Comparison of ENCODE assay signal across 23 mouse cellular contexts in genomic region chr9:63269839-63270238, GRCm38 (mm10).
A peak's percentile ranks its signal among the peaks of the same experiment; 100 is the strongest.
DNase-seq lines count a peak whose midpoint lies in the region; ATAC-seq and TF ChIP-seq lines count a peak whose summit lies in the region.
"Had no signal": no experiment of that assay in that cellular context is flagged by ENCODE, and none has a peak within 500 bp of the region (broad histone marks: within the 10 kb centered on the region; RNA-seq: fewer than 3 reads in every experiment).

No protein-coding gene starts in this region.

- H3K4me1 ChIP-seq in midbrain, embryonic 10.5 days: peaks cover 19% of the 10 kb centered on the region
- no peaks in the 10 kb centered on the region for H3K4me1 ChIP-seq in midbrain, postnatal 0 days (ENCODE audit: insufficient read depth, low read length)
- no peaks in the 10 kb centered on the region for H3K4me1 ChIP-seq in embryonic facial prominence, embryonic 14.5 days (ENCODE audit: control insufficient read depth, insufficient read depth, low read length)
- H3K4me1 ChIP-seq in intestine, embryonic 15.5 days (replicated peaks): no peaks in the 10 kb centered on the region
- H3K4me1 ChIP-seq: kidney, embryonic 15.5 days; liver, embryonic 12.5 days; midbrain, embryonic 15.5 days had no signal

- H3K27me3 ChIP-seq in midbrain, embryonic 10.5 days (ENCODE audit: low read depth, poor library complexity, severe bottlenecking): no peaks in the 10 kb centered on the region
- H3K27me3 ChIP-seq in midbrain, postnatal 0 days (ENCODE audit: insufficient read depth, low read length): no peaks in the 10 kb centered on the region
- no peaks in the 10 kb centered on the region for H3K27me3 ChIP-seq in embryonic facial prominence, embryonic 14.5 days (replicated peaks; ENCODE audit: control insufficient read depth, insufficient read depth, low read length)
- H3K27me3 ChIP-seq in intestine, embryonic 15.5 days (replicated peaks): no peaks in the 10 kb centered on the region
- H3K27me3 ChIP-seq: embryonic facial prominence, embryonic 15.5 days; kidney, embryonic 15.5 days; limb, embryonic 13.5 days; liver, embryonic 12.5 days; midbrain, embryonic 15.5 days had no signal

- no peak for TF ChIP-seq CTCF in midbrain, postnatal 0 days (IDR thresholded peaks at IDR 0.05)

- no peak overlapping the region for H3K9ac ChIP-seq in midbrain, postnatal 0 days (replicated peaks; ENCODE audit: low read length, poor library complexity, severe bottlenecking)
- H3K9ac ChIP-seq in embryonic facial prominence, embryonic 14.5 days (ENCODE audit: low read depth, low read length): no peak overlapping the region
- H3K9ac ChIP-seq in intestine, embryonic 15.5 days: no peak overlapping the region
- H3K9ac ChIP-seq: embryonic facial prominence, embryonic 15.5 days; kidney, embryonic 15.5 days; limb, embryonic 13.5 days; liver, embryonic 12.5 days; midbrain, embryonic 15.5 days had no signal

- WGBS in midbrain, embryonic 10.5 days: 48% methylated on average over 3 of the region's 3 CpGs
- WGBS in midbrain, postnatal 0 days: 59% methylated on average over 3 of the region's 3 CpGs
- 44% methylated on average over 3 of the region's 3 CpGs for WGBS in embryonic facial prominence, embryonic 14.5 days
- WGBS in intestine, embryonic 15.5 days: 65% methylated on average over 3 of the region's 3 CpGs

- 0 out of 2 replicates have a peak overlapping the region, but pooled peaks have one; percentile 56 for H3K27ac ChIP-seq in midbrain, embryonic 10.5 days (replicated peaks)
- H3K27ac ChIP-seq in midbrain, postnatal 0 days (ENCODE audit: low read depth, low read length): no peak overlapping the region
- H3K27ac ChIP-seq in embryonic facial prominence, embryonic 14.5 days (replicated peaks; ENCODE audit: low read depth, low read length): no peak overlapping the region
- H3K27ac ChIP-seq in intestine, embryonic 15.5 days: no peak overlapping the region
- H3K27ac ChIP-seq: embryonic facial prominence, embryonic 15.5 days; heart, embryonic 10.5 days; kidney, embryonic 15.5 days; limb, embryonic 13.5 days; liver, embryonic 12.5 days; midbrain, embryonic 15.5 days had no signal

- no peaks in the 10 kb centered on the region for H3K9me3 ChIP-seq in midbrain, embryonic 10.5 days (replicated peaks)
- H3K9me3 ChIP-seq in midbrain, postnatal 0 days (ENCODE audit: low read length): no peaks in the 10 kb centered on the region
- no peaks in the 10 kb centered on the region for H3K9me3 ChIP-seq in embryonic facial prominence, embryonic 14.5 days (ENCODE audit: control insufficient read depth, low read length)
- no peaks in the 10 kb centered on the region for H3K9me3 ChIP-seq in intestine, embryonic 15.5 days
- H3K9me3 ChIP-seq: embryonic facial prominence, embryonic 15.5 days; heart, embryonic 10.5 days; kidney, embryonic 15.5 days; limb, embryonic 13.5 days; liver, embryonic 12.5 days; midbrain, embryonic 15.5 days had no signal

- no peak for ATAC-seq in midbrain, postnatal 0 days (ENCODE audit: low FRiP score)
- ATAC-seq in embryonic facial prominence, embryonic 14.5 days (ENCODE audit: low read depth): peak; percentile 55; the same call in 1 of the 2 replicates
- no peak for ATAC-seq in intestine, embryonic 15.5 days
- ATAC-seq: liver, embryonic 12.5 days; midbrain, embryonic 15.5 days had no signal

- DNase-seq in embryo, embryonic 10.5 days (ENCODE audit: low spot score): peak; percentile 8
- DNase-seq in embryo, embryonic 9.5 days (ENCODE audit: extremely low spot score): no peak
- DNase-seq in midbrain, embryonic 10.5 days (ENCODE audit: low spot score): no peak
- no peak for DNase-seq in midbrain, postnatal 0 days (ENCODE audit: low spot score)
- peak; percentile 45 for DNase-seq in MN1 (ENCODE audit: low spot score)
- DNase-seq in embryonic facial prominence, embryonic 14.5 days (ENCODE audit: low spot score): peak; percentile 32
- no peak for DNase-seq in heart, adult 9 months (ENCODE audit: low spot score in 2 of 2)
- DNase-seq: adrenal gland, postnatal 25 days; cerebellum, adult 9-10 months; heart, postnatal 4 days; kidney, adult 11 months; kidney, postnatal 36 days; lung, adult 18-20 months; lung, postnatal 10 days; right cerebral cortex, adult 18-20 months; thymus, adult 2 months had no signal

- H3K4me2 ChIP-seq in midbrain, postnatal 0 days (ENCODE audit: low read depth, low read length, poor library complexity, severe bottlenecking): no peak overlapping the region
- no peak overlapping the region for H3K4me2 ChIP-seq in embryonic facial prominence, embryonic 14.5 days (ENCODE audit: low read depth, low read length)
- H3K4me2 ChIP-seq in intestine, embryonic 15.5 days (replicated peaks): no peak overlapping the region
- H3K4me2 ChIP-seq: embryonic facial prominence, embryonic 15.5 days; kidney, embryonic 15.5 days; limb, embryonic 13.5 days; liver, embryonic 12.5 days; midbrain, embryonic 15.5 days had no signal

- no peak overlapping the region for H3K4me3 ChIP-seq in midbrain, embryonic 10.5 days
- H3K4me3 ChIP-seq in midbrain, postnatal 0 days (ENCODE audit: low read depth, low read length): no peak overlapping the region
- H3K4me3 ChIP-seq in embryonic facial prominence, embryonic 14.5 days (ENCODE audit: low read depth, low read length): no peak overlapping the region
- no peak overlapping the region for H3K4me3 ChIP-seq in intestine, embryonic 15.5 days (replicated peaks)
- H3K4me3 ChIP-seq: embryonic facial prominence, embryonic 15.5 days; heart, embryonic 10.5 days; kidney, embryonic 15.5 days; limb, embryonic 13.5 days; liver, embryonic 12.5 days; midbrain, embryonic 15.5 days had no signal

- H3K36me3 ChIP-seq in midbrain, embryonic 10.5 days: no peaks in the 10 kb centered on the region
- H3K36me3 ChIP-seq in midbrain, postnatal 0 days (ENCODE audit: insufficient read depth, low read length): no peaks in the 10 kb centered on the region
- no peaks in the 10 kb centered on the region for H3K36me3 ChIP-seq in embryonic facial prominence, embryonic 14.5 days (ENCODE audit: control insufficient read depth, insufficient read depth, low read length)
- H3K36me3 ChIP-seq in intestine, embryonic 15.5 days: no peaks in the 10 kb centered on the region
- H3K36me3 ChIP-seq: liver, embryonic 12.5 days; midbrain, embryonic 15.5 days had no signal

Comparison
In these comparisons a context has a peak if more than half of its experiments do, and no peak if none do; other contexts are left out.
1. DNase-seq: peak in embryo, embryonic 10.5 days (single experiment), MN1 (single experiment) and embryonic facial prominence, embryonic 14.5 days (single experiment); none in embryo, embryonic 9.5 days (single experiment), midbrain, embryonic 10.5 days (single experiment), midbrain, postnatal 0 days (single experiment) and heart, adult 9 months (0 of 2).